In the genomic region with DNA sequence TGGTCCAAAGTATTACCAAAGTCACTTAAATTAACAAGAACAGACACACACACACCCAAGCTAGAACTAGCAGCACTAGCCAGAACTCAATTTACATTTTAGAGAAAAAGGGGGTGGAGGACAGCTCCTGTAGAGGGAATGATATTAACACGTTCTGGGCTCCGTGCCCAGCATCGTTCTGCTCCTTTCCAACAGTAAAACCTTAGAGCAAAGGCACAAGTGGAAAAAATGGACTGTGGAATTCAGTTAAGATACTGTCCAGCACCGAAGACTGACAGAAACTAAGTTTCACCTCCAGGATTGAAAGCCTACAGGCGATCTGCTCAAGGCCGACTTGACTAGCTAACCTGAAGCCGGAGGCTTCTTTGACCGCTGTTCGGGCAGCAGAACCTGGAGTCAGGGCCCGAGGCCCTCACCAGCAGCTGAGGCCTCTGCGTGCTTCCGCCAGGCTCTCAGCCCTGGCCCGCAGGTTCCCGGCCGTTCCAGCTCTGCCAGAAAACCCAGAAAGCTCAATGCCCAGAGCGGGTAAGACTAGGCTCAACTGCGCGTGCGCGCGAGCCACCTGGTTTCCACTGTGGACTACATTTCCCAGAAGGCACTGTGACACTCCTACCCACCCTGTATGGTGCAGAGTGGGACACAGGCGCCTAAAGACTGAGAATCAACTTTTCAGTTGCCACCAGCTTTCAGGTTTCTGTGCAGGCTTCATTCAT, we compare ENCODE assay signal across 8 mouse cellular contexts. TPM values are rescaled to one million over a fixed set of nuclear protein-coding genes. Genes with fewer than 3 reads are reported as not detected.
A peak's percentile ranks its signal among the peaks of the same experiment; 100 is the strongest.
DNase-seq lines count a peak whose midpoint lies in the region; ATAC-seq and TF ChIP-seq lines count a peak whose summit lies in the region.

A gene (minus strand): TSS at position 530 of the 713 bp plus-strand sequence.

- peak within 1 kb of the TSS; percentile 54 for H3K4me3 ChIP-seq in hindbrain, embryonic 10.5 days
- peak within 1 kb of the TSS; percentile 39 for H3K4me3 ChIP-seq in lung, embryonic 14.5 days (ENCODE audit: low read depth, low read length)

- no peak for TF ChIP-seq CTCF in lung, embryonic 14.5 days (IDR thresholded peaks at IDR 0.05; ENCODE audit: low read depth)

- H3K9me3 ChIP-seq in hindbrain, embryonic 10.5 days = no peaks in the 10 kb centered on the region
- H3K9me3 ChIP-seq in lung, embryonic 14.5 days (ENCODE audit: low read depth, low read length) = no peaks in the 10 kb centered on the region

- no peaks in the 10 kb centered on the region for H3K36me3 ChIP-seq in hindbrain, embryonic 10.5 days
- H3K36me3 ChIP-seq in lung, embryonic 14.5 days (ENCODE audit: insufficient read depth) = no peaks in the 10 kb centered on the region

- peaks cover 11% of the 10 kb centered on the region for H3K4me1 ChIP-seq in hindbrain, embryonic 10.5 days (replicated peaks)
- no peaks in the 10 kb centered on the region for H3K4me1 ChIP-seq in lung, embryonic 14.5 days (ENCODE audit: insufficient read depth)

- DNase-seq in MN1 (ENCODE audit: low spot score) = peak; percentile 95
- peak; percentile 97 for DNase-seq in cerebellum, adult 8-10 months
- DNase-seq in frontal cortex, adult 2 months (ENCODE audit: extremely low spot score in 1 of 2, low spot score in 1 of 2) = peak; percentile 93 to 99
- peak; percentile 91 for DNase-seq in hindbrain, embryonic 10.5 days (ENCODE audit: low spot score)
- DNase-seq in layer of hippocampus, adult 9-10 months (ENCODE audit: low spot score) = peak; percentile 92
- peak; percentile 96 for DNase-seq in lung, embryonic 14.5 days
- DNase-seq in ovary, postnatal 14 days (ENCODE audit: low spot score) = peak; percentile 87
- DNase-seq in thymus, postnatal 10 days (ENCODE audit: low spot score in 2 of 2) = peak; percentile 81 to 92

- H3K4me2 ChIP-seq in lung, embryonic 14.5 days = peak within 1 kb of the TSS; percentile 65

- H3K27me3 ChIP-seq in hindbrain, embryonic 10.5 days (ENCODE audit: insufficient read depth, poor library complexity, severe bottlenecking) = 0 out of 2 replicates have a peak, but pooled peaks cover 3% of the 10 kb centered on the region
- H3K27me3 ChIP-seq in lung, embryonic 14.5 days (ENCODE audit: insufficient read depth, low read length) = no peaks in the 10 kb centered on the region

- 24% methylated on average over 22 of the region's 22 CpGs for WGBS in hindbrain, embryonic 10.5 days
- WGBS in lung, embryonic 14.5 days = 12% methylated on average over 22 of the region's 22 CpGs

- H3K27ac ChIP-seq in hindbrain, embryonic 10.5 days = peak within 1 kb of the TSS; percentile 85
- H3K27ac ChIP-seq in lung, embryonic 14.5 days (ENCODE audit: low read depth) = peak within 1 kb of the TSS; percentile 86; the same call in 1 of the 2 replicates

- H3K9ac ChIP-seq in lung, embryonic 14.5 days = peak within 1 kb of the TSS; percentile 64

- ATAC-seq in lung, embryonic 14.5 days (ENCODE audit: insufficient read depth) = peak; percentile 96

RNA-seq across cellular contexts. Expression of the gene that starts here (rescaled TPM):
- 1.9 TPM in 2 replicates for polyA plus RNA-seq in frontal cortex, adult 2 months (2012; rRNA removed)
- polyA plus RNA-seq in hindbrain, embryonic 10.5 days (2016; fragmentation: Nextera tagmentation; extraction: Ambion mirVana) = 0.45 and 0.94 TPM in 2 replicates
- polyA plus RNA-seq in lung, embryonic 14.5 days (2014; fragmentation: Nextera tagmentation; extraction: Ambion mirVana) = 0.32 and 0.35 TPM in 2 replicates

Comparison
In these comparisons a context has a peak if more than half of its experiments do, and no peak if none do; other contexts are left out.
1. Peak in every context shown above with its lines: DNase-seq, ATAC-seq, H3K4me3 ChIP-seq and H3K27ac ChIP-seq.
2. Peak in DNase-seq, H3K4me3 ChIP-seq and H3K27ac ChIP-seq in hindbrain, embryonic 10.5 days; RNA of the gene not detected or under 1 TPM.
3. Peak in DNase-seq, ATAC-seq, H3K4me3 ChIP-seq, H3K27ac ChIP-seq, H3K9ac ChIP-seq and H3K4me2 ChIP-seq in lung, embryonic 14.5 days; RNA of the gene not detected or under 1 TPM.